ENCODE assay signal across 8 mouse cellular contexts in the genomic region with DNA sequence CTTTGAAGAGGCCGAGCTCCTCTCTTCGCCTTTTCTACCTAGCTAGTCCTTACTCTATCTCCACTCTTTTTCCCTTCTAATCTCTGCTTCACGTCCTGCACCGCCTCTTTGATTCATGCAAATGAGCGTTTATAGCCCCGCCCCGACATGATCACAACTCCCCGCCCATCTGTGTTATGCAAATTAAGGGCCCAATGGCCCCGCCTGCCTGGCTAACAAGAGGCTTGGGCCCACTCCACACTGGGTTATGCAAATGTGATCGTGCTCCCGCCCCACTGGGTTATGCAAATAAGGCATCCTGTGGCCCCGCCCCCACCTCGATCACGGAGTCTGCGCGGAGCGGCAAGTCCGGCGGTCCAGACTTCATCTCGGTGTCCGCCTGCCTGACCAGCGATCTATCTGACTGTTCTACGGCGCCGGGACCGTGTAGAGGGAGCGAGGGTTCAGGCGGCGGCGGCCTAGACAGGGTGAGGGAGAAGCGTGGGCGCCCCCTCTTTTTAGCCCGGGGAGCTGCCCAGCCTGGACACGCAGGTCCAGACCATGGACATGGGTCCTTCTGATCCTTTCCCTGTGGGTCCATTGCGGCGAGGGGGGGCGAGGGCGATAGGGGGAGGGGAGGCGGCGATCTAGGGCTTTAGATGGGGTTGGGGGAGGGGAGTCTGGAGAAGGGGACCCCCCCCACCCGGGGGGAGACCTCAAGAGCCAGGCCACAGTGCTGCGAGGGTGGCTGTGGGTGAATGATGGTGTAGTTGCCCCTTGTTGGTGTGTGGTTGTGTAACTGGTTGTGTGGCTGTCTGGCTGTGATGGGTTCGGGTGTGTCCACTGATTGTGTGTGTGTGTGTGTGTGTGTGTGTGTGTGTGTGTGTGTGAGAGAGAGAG. TPM values are rescaled to one million over a fixed set of nuclear protein-coding genes. Genes with fewer than 3 reads are reported as not detected.
A peak's percentile ranks its signal among the peaks of the same experiment; 100 is the strongest.
DNase-seq lines count a peak whose midpoint lies in the region; ATAC-seq lines count a peak whose summit lies in the region.

A gene (plus strand): TSS at position 342 of the 879 bp plus-strand sequence.

- peak; percentile 97 for ATAC-seq in inflammation-experienced regulatory T-cells, adult 6 months

- no peaks in the 10 kb centered on the region for H3K9me3 ChIP-seq in megakaryocyte, embryonic 14.5 days

- intact Hi-C loops in gastrocnemius, postnatal 14 days (cut with DNase I; ENCODE audit: low total_unique reads), result no loop called here

- peaks cover 22% of the 10 kb centered on the region for H3K4me1 ChIP-seq in megakaryocyte, embryonic 14.5 days

- H3K4me3 ChIP-seq in megakaryocyte, embryonic 14.5 days (replicated peaks), result peak within 1 kb of the TSS; percentile 91

- DNase-seq in adrenal gland, adult 18-20 months (ENCODE audit: low spot score in 2 of 2), result peak; percentile 91
- peak; percentile 99 for DNase-seq in embryo, embryonic 11 days
- peak; percentile 96 for DNase-seq in gastrocnemius, postnatal 14 days
- peak; percentile 94 to 98 for DNase-seq in left cerebral cortex, adult 9 months (ENCODE audit: low spot score in 2 of 2)
- peak; percentile 98 to 99 for DNase-seq in right cerebral cortex, adult 2 months (ENCODE audit: low spot score in 2 of 2)
- DNase-seq in urinary bladder, postnatal 10 days (ENCODE audit: low spot score), result peak; percentile 90

- H3K27me3 ChIP-seq in megakaryocyte, embryonic 14.5 days (replicated peaks), result peaks cover 63% of the 10 kb centered on the region

- H3K36me3 ChIP-seq in megakaryocyte, embryonic 14.5 days (replicated peaks; ENCODE audit: low read length), result no peaks in the 10 kb centered on the region

RNA-seq across cellular contexts. Expression of the gene that starts here (rescaled TPM):
- 10 to 100 TPM; 19.4 to 22.3 TPM for total RNA-seq in adrenal gland, adult 18-20 months (2021)
- total RNA-seq in gastrocnemius, postnatal 14 days (2021), result 1 to 10 TPM; 1.4 TPM
- 1 to 10 TPM in 1 of 3 experiments, under 1 TPM in 2; 0.26 to 1.2 (median 0.45) TPM for polyA plus RNA-seq in inflammation-experienced regulatory T-cells, adult 6 months (2017; shearing (Covaris generic))
- 3.1 and 6.4 TPM in 2 replicates for polyA plus RNA-seq in megakaryocyte, embryonic 14.5 days (2012; ENCODE audit: insufficient read depth, low replicate concordance)

Comparison
In these comparisons a context has a peak if more than half of its experiments do, and no peak if none do; other contexts are left out.
1. Peak in every context shown above with its lines: DNase-seq, ATAC-seq and H3K4me3 ChIP-seq.
2. RNA of the gene that starts here (total RNA-seq): 19.4 to 22.3 TPM in adrenal gland, adult 18-20 months; 1.4 TPM in gastrocnemius, postnatal 14 days; every median in the first group is over 4 times any median in the second.